Comparison of ENCODE assay signal across 9 mouse cellular contexts in the genomic region with DNA sequence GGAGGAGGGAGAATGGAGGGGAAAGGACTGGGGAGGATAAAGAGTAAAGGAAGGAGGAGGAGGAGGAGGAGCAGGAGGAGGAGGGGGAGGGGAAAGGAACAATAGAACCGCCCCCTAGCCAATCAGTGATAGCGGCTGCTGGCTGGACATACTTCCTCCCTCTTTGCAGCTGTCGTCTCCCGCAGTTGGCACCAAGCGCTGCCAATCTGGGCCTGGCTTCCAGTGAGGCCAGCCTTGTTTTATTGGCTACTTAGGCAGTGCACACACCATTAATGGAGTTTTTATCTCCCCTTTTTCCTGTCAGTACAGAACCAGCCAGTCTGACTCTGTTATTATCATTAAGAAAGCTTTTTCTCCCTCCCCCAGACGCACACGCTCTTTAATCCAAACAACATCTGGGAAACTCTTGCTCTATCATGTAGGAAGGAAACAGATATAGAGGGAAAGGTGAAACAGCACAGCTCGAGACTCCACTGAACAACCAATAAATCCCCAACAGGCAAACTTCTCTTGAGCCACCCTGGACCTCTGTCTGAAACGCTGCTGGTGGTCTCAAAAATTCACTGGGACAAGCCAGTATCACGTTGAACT. TPM values are rescaled to one million over a fixed set of nuclear protein-coding genes. Genes with fewer than 3 reads are reported as not detected.
DNase-seq lines count a peak whose midpoint lies in the region; ATAC-seq and TF ChIP-seq lines count a peak whose summit lies in the region.
"Had no signal": no experiment of that assay in that cellular context is flagged by ENCODE, and none has a peak within 500 bp of the region (broad histone marks: within the 10 kb centered on the region; RNA-seq: fewer than 3 reads in every experiment).

No protein-coding gene starts in this region.

- peak; percentile 93 for ATAC-seq in forebrain, embryonic 16.5 days
- peak; percentile 83 for ATAC-seq in midbrain, postnatal 0 days (ENCODE audit: low FRiP score)

- no peaks in the 10 kb centered on the region for H3K9me3 ChIP-seq in E14TG2a.4 (ENCODE audit: low read length)
- H3K9me3 ChIP-seq in forebrain, embryonic 16.5 days (ENCODE audit: control insufficient read depth, low read length), result no peaks in the 10 kb centered on the region
- no peaks in the 10 kb centered on the region for H3K9me3 ChIP-seq in midbrain, postnatal 0 days (ENCODE audit: low read length)

- peak; percentile 56 for DNase-seq in cerebellum, adult 11-12 months
- DNase-seq in heart, postnatal 10 days, result peak; percentile 90 to 91
- peak; percentile 78 to 91 for DNase-seq in kidney, postnatal 25 days
- DNase-seq in liver, adult 2 months (ENCODE audit: extremely low read depth, low read depth, low spot score), result peak; percentile 83
- peak; percentile 93 for DNase-seq in midbrain, postnatal 0 days (ENCODE audit: low spot score)
- DNase-seq in testis, postnatal 10 days (ENCODE audit: low spot score), result peak; percentile 78

- no peak for TF ChIP-seq POLR2A in liver, adult 2 months (IDR thresholded peaks at IDR 0.05; ENCODE audit: extremely low read depth, insufficient read depth, low read length)

- no peaks in the 10 kb centered on the region for H3K36me3 ChIP-seq in E14TG2a.4 (ENCODE audit: insufficient read depth, low read length)
- H3K36me3 ChIP-seq in forebrain, embryonic 16.5 days (ENCODE audit: control insufficient read depth, insufficient read depth), result peaks cover 3% of the 10 kb centered on the region; the same call in 1 of the 2 replicates
- no peaks in the 10 kb centered on the region for H3K36me3 ChIP-seq in liver, adult 2 months (ENCODE audit: control insufficient read depth, insufficient read depth, low read length)
- no peaks in the 10 kb centered on the region; the same call in 1 of the 2 replicates for H3K36me3 ChIP-seq in midbrain, postnatal 0 days (ENCODE audit: insufficient read depth, low read length)

- peaks cover 53% of the 10 kb centered on the region for H3K4me1 ChIP-seq in E14TG2a.4 (replicated peaks; ENCODE audit: low read depth, low read length)
- peaks cover 48% of the 10 kb centered on the region for H3K4me1 ChIP-seq in forebrain, embryonic 16.5 days (replicated peaks; ENCODE audit: control insufficient read depth, insufficient read depth, low read length)
- H3K4me1 ChIP-seq in liver, adult 2 months (ENCODE audit: control insufficient read depth, insufficient read depth, low read length), result peaks cover 62% of the 10 kb centered on the region
- peaks cover 13% of the 10 kb centered on the region for H3K4me1 ChIP-seq in midbrain, postnatal 0 days (ENCODE audit: insufficient read depth, low read length)

- peak overlapping the region; percentile 75 for H3K27ac ChIP-seq in forebrain, embryonic 16.5 days (ENCODE audit: low read length)
- H3K27ac ChIP-seq in liver, adult 2 months (replicated peaks; ENCODE audit: insufficient read depth, low read depth, low read length), result peak overlapping the region; percentile 50
- peak overlapping the region; percentile 62 for H3K27ac ChIP-seq in midbrain, postnatal 0 days (ENCODE audit: low read depth, low read length)

- no peaks in the 10 kb centered on the region for H3K27me3 ChIP-seq in E14TG2a.4 (ENCODE audit: insufficient read depth, low read length)
- no peaks in the 10 kb centered on the region for H3K27me3 ChIP-seq in forebrain, embryonic 16.5 days (replicated peaks; ENCODE audit: control insufficient read depth, insufficient read depth, low read length)
- no peaks in the 10 kb centered on the region for H3K27me3 ChIP-seq in liver, adult 2 months (ENCODE audit: control insufficient read depth, insufficient read depth, low read length)
- no peaks in the 10 kb centered on the region for H3K27me3 ChIP-seq in midbrain, postnatal 0 days (ENCODE audit: insufficient read depth, low read length)

- no peak overlapping the region for H3K9ac ChIP-seq in forebrain, embryonic 16.5 days (replicated peaks; ENCODE audit: low read depth, low read length)
- H3K9ac ChIP-seq in liver, adult 2 months (ENCODE audit: low read depth, low read length), result no peak overlapping the region
- no peak overlapping the region for H3K9ac ChIP-seq in midbrain, postnatal 0 days (replicated peaks; ENCODE audit: low read length, poor library complexity, severe bottlenecking)

- 9% methylated on average over 10 of the region's 10 CpGs for WGBS in forebrain, embryonic 16.5 days
- WGBS in liver, adult 2 months, result 16% methylated on average over 10 of the region's 10 CpGs
- 17% methylated on average over 10 of the region's 10 CpGs for WGBS in midbrain, postnatal 0 days

- intact Hi-C loops in heart, postnatal 10 days (cut with DNase I), result loop anchor here (1.0 kb wide), 1 partner anchor 34 kb away; no protein-coding TSS in a partner anchor

- 0 out of 2 replicates have a peak overlapping the region, but pooled peaks have one; percentile 14 for H3K4me3 ChIP-seq in E14TG2a.4 (replicated peaks; ENCODE audit: low read length)
- no peak overlapping the region for H3K4me3 ChIP-seq in forebrain, embryonic 16.5 days (replicated peaks; ENCODE audit: low read length)
- no peak overlapping the region for H3K4me3 ChIP-seq in liver, adult 2 months (ENCODE audit: insufficient read depth, low read depth, low read length)
- no peak overlapping the region for H3K4me3 ChIP-seq in midbrain, postnatal 0 days (ENCODE audit: low read depth, low read length)

- peaks cover 37% of the 10 kb centered on the region for H3K79me2 ChIP-seq in liver, adult 2 months (ENCODE audit: control insufficient read depth, insufficient read depth, low read length)

- TF ChIP-seq CTCF in E14TG2a.4 (conservative IDR thresholded peaks at IDR 0.05; ENCODE audit: low read length), result no peak
- no peak for TF ChIP-seq CTCF in liver, adult 2 months (IDR thresholded peaks at IDR 0.05; ENCODE audit: low read depth, low read length)
- no peak for TF ChIP-seq CTCF in midbrain, postnatal 0 days (IDR thresholded peaks at IDR 0.05)

- peak overlapping the region; percentile 24 for H3K4me2 ChIP-seq in forebrain, embryonic 16.5 days (ENCODE audit: low read length)
- H3K4me2 ChIP-seq in midbrain, postnatal 0 days (ENCODE audit: low read depth, low read length, poor library complexity, severe bottlenecking), result peak overlapping the region; percentile 30

RNA-seq across cellular contexts. Expression of gene Acvr1, which starts 34.6 kb away (rescaled TPM):
- 7.4 and 9.8 TPM in 2 replicates for polyA plus RNA-seq in forebrain, embryonic 16.5 days (2015; fragmentation: Nextera tagmentation; extraction: Ambion mirVana)
- total RNA-seq in heart, postnatal 10 days (2021), result 10 to 100 TPM; 24.2 to 31.8 TPM
- 8.4 and 9.0 TPM in 2 replicates for total RNA-seq in liver, adult 2 months (2014; rRNA removed)
- 4.3 and 5.7 TPM in 2 replicates for polyA plus RNA-seq in liver, adult 2 months (2012; rRNA removed)
- total RNA-seq in midbrain, postnatal 0 days (2014; rRNA removed), result 10.0 and 12.6 TPM in 2 replicates
- 3.6 and 4.1 TPM in 2 replicates for polyA plus RNA-seq in midbrain, postnatal 0 days (2015; fragmentation: Nextera tagmentation; extraction: Ambion mirVana)
- total RNA-seq: MEL had no signal

RNA-seq across cellular contexts. Expression of gene Upp2, which starts 34.7 kb away (rescaled TPM):
- 11.7 and 16.8 TPM in 2 replicates for polyA plus RNA-seq in forebrain, embryonic 16.5 days (2015; fragmentation: Nextera tagmentation; extraction: Ambion mirVana)
- 1 to 10 TPM; 1.8 to 2.6 TPM for total RNA-seq in heart, postnatal 10 days (2021)
- total RNA-seq in liver, adult 2 months (2014; rRNA removed), result 1,501 and 1,754 TPM in 2 replicates
- polyA plus RNA-seq in liver, adult 2 months (2012; rRNA removed), result 105 and 134 TPM in 2 replicates
- total RNA-seq in midbrain, postnatal 0 days (2014; rRNA removed), result 6.7 and 11.6 TPM in 2 replicates
- polyA plus RNA-seq in midbrain, postnatal 0 days (2015; fragmentation: Nextera tagmentation; extraction: Ambion mirVana), result 9.8 and 11.6 TPM in 2 replicates
- total RNA-seq: MEL had no signal

Comparison
In these comparisons a context has a peak if more than half of its experiments do, and no peak if none do; other contexts are left out.
1. RNA of gene Upp2, which starts 34.7 kb away (total RNA-seq): 1,501 to 1,754 TPM in liver, adult 2 months; 6.7 to 11.6 TPM in midbrain, postnatal 0 days and 1.8 to 2.6 TPM in heart, postnatal 10 days; every median in the first group is over 100 times any median in the second.
2. Peak in every context shown above with its lines, with median percentiles within 50 percentile points of each other: DNase-seq and H3K27ac ChIP-seq.